Mouse (Mus musculus) stomach, postnatal 0 days (tissue): Measurements from ENCODE around the gene Ktn1.

Source experiments
- CTCF ChIP-seq: IDR thresholded peaks from 2 replicates; pipeline ENCODE4 v1.5.1; 2016; ENCODE audit warnings: antibody characterized with exemption, low read depth, mild to moderate bottlenecking, moderate library complexity
- EP300 ChIP-seq: optimal IDR thresholded peaks from 2 replicates; pipeline ENCODE3; 2016; ENCODE audit warnings: antibody characterized with exemption

DNA sequence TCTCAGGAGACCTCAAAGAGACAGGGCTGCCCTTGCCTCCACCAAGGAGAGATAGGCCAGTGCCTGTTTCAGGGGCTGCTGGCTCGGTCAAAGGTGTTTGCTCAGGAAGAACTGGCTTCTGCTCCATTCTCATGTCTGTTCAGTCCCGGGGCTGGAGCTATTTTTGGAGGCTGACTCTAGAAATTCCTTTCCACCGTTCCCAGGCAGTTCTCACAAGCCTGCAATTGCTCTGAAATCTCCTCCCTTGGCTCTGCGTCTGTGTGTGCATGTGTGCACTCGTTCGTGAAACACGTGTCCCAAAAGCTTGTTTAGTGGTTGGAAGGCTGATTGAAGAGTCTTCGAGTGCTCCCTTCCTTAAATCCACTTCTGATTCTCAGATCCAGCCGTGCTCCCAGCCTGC lies 99.3 kb downstream of the Ktn1 start:
- no peak for TF ChIP-seq CTCF
- TF ChIP-seq EP300 = no peak
